Mouse (Mus musculus) B cell, adult 67 days (primary cell): ENCODE data around the gene Cyp4b1. TPM values are rescaled to one million over a fixed set of nuclear protein-coding genes. Genes with fewer than 3 reads are reported as not detected.

ENCODE experiments used
- total RNA-seq, 2 experiments: library from RNA; stranded (reverse); gene quantifications; 4 replicates each; pipeline ENCODE4 v1.2.4; 2023

The Cyp4b1 gene
- not detected for total RNA-seq

GRCm38 (mm10) chr4:115647580-115647979 lies at the start of gene Cyp4b1:
TSS of gene Cyp4b1 (minus strand) at chr4:115647723.

GRCm38 (mm10) chr4:115600611-115601010 lies 46.9 kb downstream of the Cyp4b1 start, which contains the start of gene Cyp4a32:
TSS of gene Cyp4a32 (plus strand) at chr4:115600969.

Other genes with a start within 250 kb of the Cyp4b1 start
- not detected for gene Cyp4a12b, start 236.1 kb downstream of the Cyp4b1 start, total RNA-seq
- not detected for gene Cyp4a30b, start 195.1 kb downstream of the Cyp4b1 start, total RNA-seq
- not detected for gene Cyp4a14, start 151.6 kb downstream of the Cyp4b1 start, total RNA-seq
- not detected for gene Cyp4a10, start 129.5 kb downstream of the Cyp4b1 start, total RNA-seq
- gene Cyp4a31, start 84.1 kb downstream of the Cyp4b1 start, total RNA-seq: not detected
- gene Cyp4a32, start 46.8 kb downstream of the Cyp4b1 start, total RNA-seq: not detected
- 10 to 100 TPM; 50.7 to 54.4 TPM for gene Efcab14, start 90.0 kb upstream of the Cyp4b1 start, total RNA-seq
- gene Tex38, start 133.3 kb upstream of the Cyp4b1 start, total RNA-seq: not detected
- 10 to 100 TPM; 19.3 to 23.7 TPM for gene Atpaf1, start 137.1 kb upstream of the Cyp4b1 start, total RNA-seq
- gene Mob3c, start 180.4 kb upstream of the Cyp4b1 start, total RNA-seq: 10 to 100 TPM; 17.2 to 19.4 TPM
- 10 to 100 TPM; 73.7 to 76.3 TPM for gene Mknk1, start 191.5 kb upstream of the Cyp4b1 start, total RNA-seq
- under 1 TPM in 1 of 2 experiments, not detected in 1; 0.92 TPM for gene Kncn, start 236.7 kb upstream of the Cyp4b1 start, total RNA-seq
- not detected for gene 6430628N08Rik, start 242.9 kb upstream of the Cyp4b1 start, total RNA-seq